Mouse (Mus musculus) heart, postnatal 0 days (tissue): ENCODE measurements around the gene Meis3. TPM values are rescaled to one million over a fixed set of nuclear protein-coding genes. Genes with fewer than 3 reads are reported as not detected.

Source experiments
- ATAC-seq: fragments of 200-750 bp; cut with Nextera tagmentation; 2 replicates; pipeline ENCODE4 v1.8.0; 2017; ENCODE audit warnings: low read depth, moderate number of reproducible peaks, moderate library complexity; ENCODE audit not compliant: insufficient read depth
- DNase-seq: peaks from one replicate; pipeline ENCODE4 v3.0.0-alpha.2; 2016; ENCODE audit warnings: low spot score
- H3K27ac ChIP-seq: fragments of 300-500 bp; sonication (generic); 2 replicates; pipeline ENCODE4 v1.5.1; 2014; ENCODE audit warnings: low read depth, mild to moderate bottlenecking
- H3K27me3 ChIP-seq: fragments of 300-500 bp; sonication (generic); 2 replicates; pipeline ENCODE4 v1.6.1; 2014; ENCODE audit warnings: low read length, mixed read lengths; ENCODE audit not compliant: control insufficient read depth, insufficient read depth
- H3K36me3 ChIP-seq: fragments of 300-500 bp; sonication (generic); replicated peaks from 2 replicates; pipeline ENCODE4 v1.6.1; 2014; ENCODE audit warnings: low read length, mixed read lengths; ENCODE audit not compliant: control insufficient read depth, insufficient read depth
- H3K4me1 ChIP-seq: fragments of 300-500 bp; sonication (generic); 2 replicates; pipeline ENCODE4 v1.6.1; 2014; ENCODE audit warnings: antibody characterized with exemption; ENCODE audit not compliant: control insufficient read depth, insufficient read depth
- H3K4me2 ChIP-seq: fragments of 300-500 bp; sonication (generic); 2 replicates; pipeline ENCODE4 v1.6.1; 2014; ENCODE audit warnings: low read depth, mild to moderate bottlenecking, low read length, moderate library complexity
- H3K4me3 ChIP-seq: fragments of 300-500 bp; sonication (generic); 2 replicates; pipeline ENCODE4 v1.5.1; 2014; ENCODE audit warnings: low read depth, low read length
- H3K9ac ChIP-seq: fragments of 300-500 bp; sonication (generic); replicated peaks from 2 replicates; pipeline ENCODE4 v1.6.1; 2014; ENCODE audit warnings: low read depth, low read length, mixed read lengths
- H3K9me3 ChIP-seq: fragments of 300-500 bp; sonication (generic); replicated peaks from 2 replicates; pipeline ENCODE4 v1.6.1; 2016; ENCODE audit warnings: low read length; ENCODE audit not compliant: control insufficient read depth
- CTCF ChIP-seq: IDR thresholded peaks from 2 replicates; pipeline ENCODE4 v1.5.1; 2016; ENCODE audit warnings: antibody characterized with exemption, control low read depth, low read depth
- EP300 ChIP-seq: IDR thresholded peaks from 2 replicates; pipeline ENCODE4 v1.6.1; 2016; ENCODE audit warnings: antibody characterized with exemption, low read depth
- WGBS: fragments of 180-500 bp; shearing (Covaris S2); extraction: QIAGEN DNeasy Blood & Tissue Kit; methylation state at CpG from one replicate; pipeline ENCODE4 v1.1.7; 2014; 5-methylcytosine and 5-hydroxymethylcytosine counted together
- polyA plus RNA-seq: library from polyadenylated mRNA; unstranded; fragments of >200 nt; fragmentation: Nextera tagmentation; extraction: Ambion mirVana; gene quantifications from 2 replicates; pipeline ENCODE4 v1.2.1, GENCODE M21; 2015
- total RNA-seq: library from RNA; depleted of rRNA; stranded (reverse); fragments of >200 nt; gene quantifications from 2 replicates; pipeline ENCODE4 v1.2.3, GENCODE M21; 2014; ENCODE audit warnings: low replicate concordance; rRNA removed

Meis3 gene
- total and polyA plus RNA-seq, 2 experiments from 2014 or later, result 7.7 to 8.1 TPM

- no peak for TF ChIP-seq EP300
- peak; percentile 27; the same call in 1 of the 2 replicates for TF ChIP-seq CTCF
Measured at GRCm38 (mm10) chr7:16221582-16222272, 46.8 kb downstream of the Meis3 start, which contains the start of gene Dhx34. TSS of gene Dhx34 (minus strand) at chr7:16222037.

GRCm38 (mm10) chr7:16229869-16230268 is 55.0 kb downstream of the Meis3 start:
- TF ChIP-seq EP300, result no peak
- no peak for TF ChIP-seq CTCF
- DNase-seq (no peak), ATAC-seq (no peak; the same call in 1 of the 2 replicates)
- no peaks in the 10 kb centered on the region for H3K27me3 ChIP-seq
- no peaks in the 10 kb centered on the region for H3K36me3 ChIP-seq
- H3K4me2 ChIP-seq, result no peak overlapping the region
- WGBS, result 35% methylated on average over 5 of the region's 5 CpGs
- no peak overlapping the region for H3K4me3 ChIP-seq
- H3K9ac ChIP-seq, result no peak overlapping the region
- H3K4me1 ChIP-seq, result peaks cover 8% of the 10 kb centered on the region; the same call in 1 of the 2 replicates
- H3K9me3 ChIP-seq, result peaks cover 6% of the 10 kb centered on the region; the same call in 1 of the 2 replicates
- no peak overlapping the region for H3K27ac ChIP-seq

More at GRCm38 (mm10) chr7:16221582-16222272, 46.8 kb downstream of the Meis3 start, which contains the start of gene Dhx34:
- ATAC-seq (peak; percentile 97), DNase-seq (peak; percentile 96)
- Histone ChIP-seq H3K4me2 (peak within 1 kb of the TSS; percentile 85), H3K9me3 (no peaks in the 10 kb centered on the region), H3K9ac (peak within 1 kb of the TSS; percentile 67), H3K27me3 (no peaks in the 10 kb centered on the region), H3K4me1 (peaks cover 9% of the 10 kb centered on the region), H3K27ac (peak within 1 kb of the TSS; percentile 67), H3K4me3 (peak within 1 kb of the TSS; percentile 63), H3K36me3 (peaks cover 17% of the 10 kb centered on the region)
- WGBS, result 1% methylated on average over 34 of the region's 34 CpGs

Other genes with a start within 250 kb of the Meis3 start
- gene Nop53, start 229.0 kb upstream of the Meis3 start, total RNA-seq, result 81.6 and 102 TPM in 2 replicates
- gene Nop53, start 229.0 kb upstream of the Meis3 start, polyA plus RNA-seq, result 120 and 128 TPM in 2 replicates
- 66.7 and 80.0 TPM in 2 replicates for gene Ehd2, start 207.5 kb upstream of the Meis3 start, total RNA-seq
- 47.5 and 48.7 TPM in 2 replicates for gene Ehd2, start 207.5 kb upstream of the Meis3 start, polyA plus RNA-seq
- 2.6 and 7.2 TPM in 2 replicates for gene Bicra, start 127.2 kb upstream of the Meis3 start, total RNA-seq
- 2.0 and 2.4 TPM in 2 replicates for gene Bicra, start 127.2 kb upstream of the Meis3 start, polyA plus RNA-seq
- gene Zfp541, start 113.3 kb upstream of the Meis3 start, total RNA-seq, result 0.54 TPM in 1 of 2 replicates, not detected in the other
- gene Zfp541, start 113.3 kb upstream of the Meis3 start, polyA plus RNA-seq, result not detected in 2 replicates
- gene Napa, start 76.6 kb upstream of the Meis3 start, total RNA-seq, result 259 and 452 TPM in 2 replicates
- gene Napa, start 76.6 kb upstream of the Meis3 start, polyA plus RNA-seq, result 144 and 154 TPM in 2 replicates
- gene Kptn, start 55.2 kb upstream of the Meis3 start, total RNA-seq, result 40.1 and 45.1 TPM in 2 replicates
- 26.2 and 27.1 TPM in 2 replicates for gene Kptn, start 55.2 kb upstream of the Meis3 start, polyA plus RNA-seq
- 0.57 and 1.2 TPM in 2 replicates for gene Slc8a2, start 45.3 kb upstream of the Meis3 start, total RNA-seq
- 0.03 and 0.05 TPM in 2 replicates for gene Slc8a2, start 45.3 kb upstream of the Meis3 start, polyA plus RNA-seq
- 16.7 and 19.8 TPM in 2 replicates for gene Dhx34, start 46.9 kb downstream of the Meis3 start, total RNA-seq
- 6.1 and 7.2 TPM in 2 replicates for gene Dhx34, start 46.9 kb downstream of the Meis3 start, polyA plus RNA-seq
- gene C5ar2, start 69.1 kb downstream of the Meis3 start, total RNA-seq, result 0.04 and 0.65 TPM in 2 replicates
- gene C5ar2, start 69.1 kb downstream of the Meis3 start, polyA plus RNA-seq, result 0.60 and 0.67 TPM in 2 replicates
- gene C5ar1, start 84.5 kb downstream of the Meis3 start, total RNA-seq, result 2.0 and 3.3 TPM in 2 replicates
- 1.9 and 2.2 TPM in 2 replicates for gene C5ar1, start 84.5 kb downstream of the Meis3 start, polyA plus RNA-seq
- gene Inafm1, start 98.5 kb downstream of the Meis3 start, total RNA-seq, result 9.8 and 10.7 TPM in 2 replicates
- 7.7 and 9.6 TPM in 2 replicates for gene Inafm1, start 98.5 kb downstream of the Meis3 start, polyA plus RNA-seq
- gene Ccdc9, start 111.7 kb downstream of the Meis3 start, total RNA-seq, result 5.7 and 43.7 TPM in 2 replicates
- gene Ccdc9, start 111.7 kb downstream of the Meis3 start, polyA plus RNA-seq, result 4.7 and 7.2 TPM in 2 replicates
- 7.3 and 14.6 TPM in 2 replicates for gene Bbc3, start 133.3 kb downstream of the Meis3 start, total RNA-seq
- gene Bbc3, start 133.3 kb downstream of the Meis3 start, polyA plus RNA-seq, result 5.6 and 6.6 TPM in 2 replicates
- gene Sae1, start 212.7 kb downstream of the Meis3 start, total RNA-seq, result 41.7 and 61.2 TPM in 2 replicates
- 101 and 102 TPM in 2 replicates for gene Sae1, start 212.7 kb downstream of the Meis3 start, polyA plus RNA-seq
- gene Zc3h4, start 225.8 kb downstream of the Meis3 start, total RNA-seq, result 16.5 and 16.9 TPM in 2 replicates
- gene Zc3h4, start 225.8 kb downstream of the Meis3 start, polyA plus RNA-seq, result 4.4 and 5.0 TPM in 2 replicates